Mouse (Mus musculus): ENCODE data around the gene Ube2z. TPM values are rescaled to one million over a fixed set of nuclear protein-coding genes. Genes with fewer than 3 reads are reported as not detected.
A peak's percentile ranks its signal among the peaks of the same experiment; 100 is the strongest.

Ube2z gene
- total RNA-seq, 2 experiments from 2014 or later, result 68.1 to 72.8 TPM

DNA sequence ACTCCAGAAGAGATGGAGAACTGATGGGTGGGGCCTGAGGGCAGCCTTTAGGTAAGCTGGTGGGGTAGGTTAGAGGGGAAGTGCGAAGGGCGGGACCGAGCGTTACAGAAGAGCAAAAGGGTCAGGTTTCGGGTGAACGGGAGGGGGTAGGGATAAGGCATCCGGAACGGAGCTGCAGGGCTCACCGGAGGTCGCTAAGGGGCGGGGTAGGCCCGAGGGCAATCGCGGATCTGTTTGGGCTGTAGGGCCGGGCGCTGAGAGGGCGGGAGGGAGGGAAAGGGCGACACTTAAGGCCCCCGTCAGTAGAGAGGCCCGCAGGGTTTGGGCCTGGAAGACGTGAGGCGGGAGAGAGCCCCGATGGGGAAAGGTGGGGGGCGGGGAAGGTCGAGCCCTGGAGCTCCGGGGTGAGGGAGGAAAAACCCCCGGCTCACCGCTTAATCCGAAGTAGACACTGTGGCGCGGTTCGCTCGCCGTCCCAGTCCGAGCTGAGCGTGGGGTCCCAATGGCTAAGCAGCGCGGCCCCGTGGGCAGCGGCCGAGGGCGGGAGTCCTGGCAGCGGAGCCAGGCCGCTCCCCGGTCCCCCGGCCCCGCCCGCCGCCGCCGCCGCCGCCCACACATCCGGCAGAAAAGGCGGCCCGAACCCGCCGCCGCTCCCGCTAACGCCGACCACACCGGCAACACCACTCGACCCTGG is 520 bp downstream of the Ube2z start:
- intact Hi-C loops (cut with DNase I), result no loop called here
- peak; percentile 37 for DNase-seq

DNA sequence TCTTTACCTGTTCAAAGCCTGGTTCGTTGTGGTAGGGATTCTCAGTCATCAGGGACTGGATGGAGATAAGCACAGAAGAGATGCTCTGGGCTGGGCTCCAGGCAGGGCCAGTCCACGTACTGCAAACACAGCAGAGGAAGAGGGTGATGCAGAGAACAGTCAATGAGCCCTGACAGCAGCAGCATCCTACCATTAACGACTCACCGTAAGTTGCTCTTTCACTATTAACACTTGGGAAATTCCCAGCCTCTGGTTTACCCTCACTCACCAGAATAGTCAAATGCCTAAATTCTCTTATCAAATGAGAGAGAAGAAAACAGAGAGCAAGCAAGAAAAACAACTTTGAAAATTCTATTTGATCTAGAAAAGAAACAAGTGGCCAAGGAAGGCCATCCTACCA is 6.9 kb downstream of the Ube2z start:
- intact Hi-C loops (cut with DNase I), result no loop called here
- DNase-seq, result no peak

DNA sequence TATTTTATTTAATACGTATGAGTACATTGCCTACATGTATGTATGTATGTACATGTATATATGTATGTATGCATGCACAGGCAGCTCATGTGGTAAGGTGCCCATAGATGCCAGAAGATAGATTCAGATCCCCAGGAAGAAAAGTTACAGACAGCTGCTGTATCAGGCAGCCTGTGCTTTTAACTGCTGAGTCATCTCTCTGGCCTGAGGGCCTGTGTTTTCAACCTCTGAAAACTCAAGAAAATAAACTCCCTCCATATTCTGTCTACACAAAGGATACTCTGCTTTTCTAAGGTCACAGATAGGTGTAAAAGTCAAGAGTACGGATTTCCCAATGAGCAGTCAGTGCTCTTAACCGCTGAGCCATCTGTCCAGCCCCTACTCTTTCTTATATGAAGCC is 14.3 kb downstream of the Ube2z start:
- intact Hi-C loops (cut with DNase I), result no loop called here
- DNase-seq, result no peak

DNA sequence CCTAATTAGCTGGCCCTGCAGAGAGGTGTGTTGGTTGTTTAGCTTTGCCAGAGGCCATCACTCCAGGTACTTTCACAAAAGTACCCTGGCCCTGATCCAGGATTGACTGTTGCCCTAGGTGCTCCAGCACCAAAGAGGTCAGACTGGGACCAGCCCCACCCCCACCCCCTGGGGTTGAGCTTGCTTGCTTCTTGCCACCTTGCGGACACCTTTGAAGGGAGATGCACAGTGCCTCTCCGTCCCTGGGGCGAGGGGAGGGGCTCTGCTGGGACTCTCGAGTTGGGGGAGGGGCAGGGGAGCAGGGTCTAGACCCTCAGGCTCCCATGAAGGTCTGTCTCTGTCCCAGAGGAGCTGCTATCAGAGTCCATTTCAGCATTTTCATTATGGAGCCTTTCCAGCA is 15.2 kb downstream of the Ube2z start:
- intact Hi-C loops (cut with DNase I), result no loop called here
- DNase-seq, result no peak

DNA sequence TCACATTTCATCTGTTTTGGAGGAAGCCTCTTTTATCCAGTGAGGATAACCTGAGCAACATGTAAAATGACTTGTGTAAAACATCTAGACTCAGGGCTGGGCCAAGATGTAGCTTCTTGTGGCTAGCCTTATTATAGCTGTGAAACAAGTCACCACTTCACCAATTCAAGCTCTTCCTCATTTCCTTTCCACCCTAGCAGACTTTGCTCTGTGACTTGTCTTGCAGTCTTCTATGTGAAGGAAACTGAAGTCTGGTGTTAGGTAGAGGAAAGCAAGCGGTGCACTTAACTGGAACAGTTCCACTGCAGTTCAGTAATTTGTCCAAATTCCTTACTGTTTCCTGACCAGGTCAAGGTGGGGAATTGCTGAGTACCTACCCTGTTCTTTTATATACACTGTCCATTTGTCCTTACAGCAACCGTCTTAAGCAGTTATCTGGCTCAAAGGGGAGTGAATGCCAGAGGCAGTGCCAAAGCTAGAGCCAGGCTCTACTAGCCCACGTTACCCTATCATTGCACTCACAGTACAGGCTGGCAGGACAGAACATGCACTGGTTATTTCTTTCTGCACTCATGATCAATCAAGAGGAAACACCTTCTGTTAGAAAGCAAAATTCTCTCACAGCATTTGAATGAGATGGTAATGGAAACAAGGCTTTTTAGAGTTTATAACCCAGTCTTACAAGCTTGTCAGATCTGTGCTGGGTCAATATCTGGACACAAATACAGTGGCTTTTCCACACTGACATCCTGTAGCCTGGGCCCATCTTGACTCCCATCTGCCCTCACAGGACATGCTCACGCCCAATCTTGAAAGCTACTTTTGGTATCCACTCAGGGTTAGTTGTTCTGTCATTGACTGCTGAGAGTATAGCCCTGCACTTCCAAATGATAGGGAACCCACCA is 17.5 kb downstream of the Ube2z start:
- intact Hi-C loops (cut with DNase I), result no loop called here
- DNase-seq, result no peak

GRCm38 (mm10) chr11:96046793-96047192 is 18.4 kb downstream of the Ube2z start:
- intact Hi-C loops (cut with DNase I), result no loop called here
- DNase-seq, result no peak

GRCm38 (mm10) chr11:96046028-96046427 is 19.2 kb downstream of the Ube2z start:
- DNase-seq, result no peak
- intact Hi-C loops (cut with DNase I), result no loop called here

DNA sequence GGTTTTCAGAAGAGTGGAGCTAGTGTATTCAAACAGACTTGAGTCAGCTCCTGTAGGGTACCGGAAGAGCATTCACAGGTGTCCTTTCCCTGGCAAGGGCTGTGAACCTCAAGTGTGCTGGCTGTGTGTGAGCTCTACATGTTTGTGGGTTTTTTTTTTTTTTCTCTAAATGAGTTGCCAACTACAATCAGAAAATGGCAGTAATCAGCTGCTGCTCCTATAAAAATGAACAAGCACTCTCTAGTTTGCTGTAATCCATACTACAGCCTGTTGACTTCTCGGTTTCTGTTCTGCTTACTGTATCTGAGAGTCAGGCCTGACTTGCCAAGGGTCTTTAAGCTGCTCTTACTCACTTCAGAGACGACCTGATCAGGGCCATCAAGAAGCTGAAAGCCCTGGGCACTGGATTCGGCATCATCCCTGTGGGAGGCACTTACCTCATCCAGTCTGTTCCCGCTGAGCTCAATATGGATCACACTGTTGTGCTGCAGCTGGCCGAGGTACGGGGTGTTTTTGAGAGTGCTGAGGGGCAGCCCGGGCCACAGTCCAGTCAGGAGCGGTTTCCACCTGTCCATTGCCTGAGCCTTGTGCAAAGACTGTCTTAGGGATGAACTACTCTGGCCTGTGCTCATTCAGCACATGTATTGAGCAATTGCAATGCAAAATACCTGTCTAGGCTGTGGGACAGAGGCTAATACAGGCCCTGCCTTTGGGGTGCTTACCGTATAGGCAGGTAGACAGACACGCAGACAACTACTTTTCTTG is 20.2 kb downstream of the Ube2z start:
- no peak for DNase-seq
- intact Hi-C loops (cut with DNase I), result no loop called here

- intact Hi-C loops (cut with DNase I), result no loop called here
- DNase-seq, result no peak
These were observed 26.6 kb downstream of the Ube2z start for GRCm38 (mm10) chr11:96038560-96038959.

GRCm38 (mm10) chr11:96037499-96037898 is 27.7 kb downstream of the Ube2z start:
- intact Hi-C loops (cut with DNase I), result no loop called here
- DNase-seq, result no peak

DNA sequence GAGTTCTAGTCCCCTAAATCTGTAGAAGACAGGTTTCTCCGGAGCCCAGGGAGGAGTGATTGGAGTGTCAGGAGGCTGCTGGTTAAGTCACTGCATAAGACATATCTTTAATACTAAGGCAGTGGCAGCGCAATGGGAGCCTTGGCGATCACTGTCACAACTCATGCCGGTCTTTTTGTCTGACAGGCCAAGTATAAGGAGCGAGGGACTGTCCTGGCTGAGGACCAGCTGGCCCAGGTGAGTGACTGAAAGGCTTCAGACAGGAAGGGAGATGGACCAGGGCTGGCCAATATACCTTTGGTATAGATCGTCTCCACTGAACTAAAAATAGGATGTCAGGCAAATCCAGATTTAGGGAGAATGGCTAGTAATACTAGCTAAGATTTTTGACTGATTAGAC is 30.1 kb downstream of the Ube2z start:
- intact Hi-C loops (cut with DNase I), result no loop called here

DNA sequence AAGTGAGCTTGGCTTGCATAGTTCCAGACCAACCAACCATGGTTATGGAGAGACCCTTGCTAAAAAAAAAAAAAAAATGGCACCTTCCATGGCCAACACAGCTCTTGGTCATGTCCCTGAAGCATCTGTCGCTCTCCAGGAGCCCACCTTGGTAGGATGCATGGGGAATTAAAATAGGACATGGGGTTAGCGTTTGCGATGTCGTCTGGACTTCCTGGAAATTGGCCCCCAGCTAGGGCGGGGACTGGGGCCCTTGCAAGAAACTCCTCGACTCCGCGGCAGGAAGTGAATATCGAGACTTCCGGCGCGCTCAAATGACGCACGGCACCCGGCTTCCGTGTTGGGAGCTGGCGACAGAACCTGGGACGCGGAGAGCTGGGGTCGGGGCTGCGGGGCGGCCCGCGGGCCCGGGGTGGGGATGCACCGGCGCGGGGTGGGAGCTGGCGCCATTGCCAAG is 30.6 kb downstream of the Ube2z start, which contains the start of gene Snf8:
Gene Snf8, plus strand, starts transcription at position 290 of the 457 bp plus-strand sequence.
- intact Hi-C loops (cut with DNase I), result no loop called here
- peak; percentile 95 for DNase-seq

More for the DNA sequence above, 30.1 kb downstream of the Ube2z start:
- DNase-seq, result peak; percentile 37

GRCm38 (mm10) chr11:96034116-96034515 is 31.1 kb downstream of the Ube2z start:
- DNase-seq, result no peak
- intact Hi-C loops (cut with DNase I), result no loop called here

DNA sequence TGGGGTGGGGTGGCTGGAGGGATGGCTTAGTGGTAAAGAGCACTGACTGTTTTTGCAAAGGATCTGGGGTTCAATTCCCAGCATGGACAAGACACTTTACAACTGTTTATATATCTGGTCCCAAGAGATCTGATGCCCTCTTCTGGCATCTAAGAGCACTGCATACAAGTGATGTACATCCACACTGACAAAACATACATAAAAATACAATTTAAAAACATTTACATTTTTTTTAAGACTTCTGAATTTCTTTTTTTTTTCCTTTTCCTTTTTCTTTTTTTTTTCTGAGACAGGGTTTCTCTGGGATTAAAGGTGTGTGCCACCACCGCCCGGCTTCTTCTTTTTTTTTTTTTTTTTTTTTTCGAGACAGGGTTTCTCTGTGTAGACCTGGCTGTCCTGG is 31.9 kb downstream of the Ube2z start:
- intact Hi-C loops (cut with DNase I), result no loop called here
- DNase-seq, result no peak

DNA sequence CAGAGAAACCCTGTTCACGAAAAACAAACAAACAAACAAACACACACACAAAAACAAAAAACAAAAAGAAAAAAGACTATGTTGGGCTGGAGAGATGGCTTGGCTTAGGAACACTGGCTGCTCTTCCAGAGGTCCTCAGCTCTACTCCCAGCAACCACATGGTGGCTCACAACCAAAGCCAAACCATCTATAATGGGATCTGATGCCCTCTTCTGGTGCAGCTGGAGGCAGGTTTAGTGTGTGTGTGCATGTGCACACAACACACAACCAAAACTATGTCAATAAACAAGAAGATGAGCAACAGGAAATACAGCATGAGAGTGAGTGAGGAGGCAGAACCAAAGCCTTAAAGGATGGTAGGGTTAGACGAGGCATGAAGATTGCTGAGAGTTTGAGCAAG is 33.5 kb downstream of the Ube2z start:
- intact Hi-C loops (cut with DNase I), result no loop called here

DNA sequence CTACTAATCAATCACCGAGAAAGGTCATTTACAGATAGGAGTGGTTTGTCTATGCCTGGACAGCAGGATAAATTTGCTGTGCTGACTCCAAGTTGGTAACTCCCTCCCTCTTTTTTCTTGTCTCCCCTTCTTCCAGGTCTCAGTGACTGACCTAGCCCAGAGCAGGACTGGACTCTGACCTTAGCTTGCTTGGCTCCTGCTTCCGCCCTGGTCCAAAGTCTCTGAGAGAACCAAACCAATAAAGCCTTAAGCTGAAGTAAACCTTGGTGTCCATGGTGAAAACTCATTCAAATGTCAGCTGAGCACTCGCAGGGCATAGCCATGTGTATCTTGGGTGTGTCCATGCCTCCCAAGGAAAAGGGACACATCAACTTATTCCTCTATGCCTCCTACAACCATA is 34.6 kb downstream of the Ube2z start:
- no peak for DNase-seq
- intact Hi-C loops (cut with DNase I), result no loop called here

More for the DNA sequence above, 33.5 kb downstream of the Ube2z start:
- no peak for DNase-seq

GRCm38 (mm10) chr11:96028130-96028529 is 37.1 kb downstream of the Ube2z start:
- no peak for DNase-seq

DNA sequence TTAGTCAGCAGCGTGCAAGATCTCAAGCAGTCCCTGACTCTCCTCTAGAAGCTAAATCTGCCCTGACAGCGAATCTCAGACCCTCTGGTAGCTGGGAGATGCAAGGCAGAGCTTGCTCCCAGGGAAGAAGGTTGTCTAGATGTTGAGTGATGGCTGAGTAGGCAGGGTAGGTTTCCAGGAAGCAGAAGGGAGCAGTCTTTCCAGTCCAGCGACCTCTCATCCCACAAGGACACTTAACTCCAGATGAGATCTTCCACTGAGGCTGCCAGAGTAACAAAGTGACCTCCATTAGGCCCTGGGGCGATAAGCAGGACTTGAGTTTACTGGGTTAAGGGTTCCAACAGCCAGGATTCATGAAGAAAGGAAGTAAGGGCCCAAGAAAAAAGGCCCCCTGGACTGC is 44.6 kb downstream of the Ube2z start:
- intact Hi-C loops (cut with DNase I), result no loop called here
- no peak for DNase-seq

More at GRCm38 (mm10) chr11:96028130-96028529, 37.1 kb downstream of the Ube2z start:
- intact Hi-C loops (cut with DNase I), result no loop called here

GRCm38 (mm10) chr11:96017941-96018351 is 47.2 kb downstream of the Ube2z start:
- DNase-seq, result no peak

GRCm38 (mm10) chr11:96015421-96015820 is 49.8 kb downstream of the Ube2z start:
- intact Hi-C loops (cut with DNase I), result no loop called here
- no peak for DNase-seq

More at GRCm38 (mm10) chr11:96017941-96018351, 47.2 kb downstream of the Ube2z start:
- intact Hi-C loops (cut with DNase I), result no loop called here

GRCm38 (mm10) chr11:96011982-96012381 is 53.2 kb downstream of the Ube2z start:
- intact Hi-C loops (cut with DNase I), result no loop called here
- DNase-seq, result no peak

All from left cerebral cortex, postnatal 4 days (tissue).